Mouse (Mus musculus) hindbrain, embryonic 11.5 days (tissue): ENCODE data around the gene Tmod2. TPM values are rescaled to one million over a fixed set of nuclear protein-coding genes. Genes with fewer than 3 reads are reported as not detected.

Source experiments
- ATAC-seq: fragments of 200-750 bp; cut with Nextera tagmentation; 2 replicates; pipeline ENCODE4 v1.8.0; 2017; ENCODE audit warnings: mild to moderate bottlenecking, moderate TSS enrichment, moderate library complexity; ENCODE audit not compliant: low FRiP score
- DNase-seq: peaks from one replicate; pipeline ENCODE4 v3.0.0-alpha.2; 2015; ENCODE audit warnings: low spot score
- H3K27ac ChIP-seq: fragments of 300-500 bp; sonication (generic); 2 replicates; pipeline ENCODE4 v1.5.1; 2014; ENCODE audit warnings: mild to moderate bottlenecking, low read depth, low read length
- H3K27me3 ChIP-seq: fragments of 300-500 bp; sonication (generic); 2 replicates; pipeline ENCODE4 v1.6.1; 2014; ENCODE audit warnings: mild to moderate bottlenecking, low read length, moderate library complexity, mixed read lengths; ENCODE audit not compliant: control insufficient read depth, insufficient read depth
- H3K36me3 ChIP-seq: fragments of 300-500 bp; sonication (generic); 2 replicates; pipeline ENCODE4 v1.6.1; 2014; ENCODE audit warnings: mild to moderate bottlenecking, low read length, moderate library complexity, mixed read lengths; ENCODE audit not compliant: control insufficient read depth, insufficient read depth
- H3K4me1 ChIP-seq: fragments of 300-500 bp; sonication (generic); replicated peaks from 2 replicates; pipeline ENCODE4 v1.6.1; 2014; ENCODE audit warnings: low read length, mixed read lengths; ENCODE audit not compliant: control insufficient read depth, insufficient read depth
- H3K4me2 ChIP-seq: fragments of 300-500 bp; sonication (generic); replicated peaks from 2 replicates; pipeline ENCODE4 v1.6.1; 2014; ENCODE audit warnings: mild to moderate bottlenecking, low read depth, low read length
- H3K4me3 ChIP-seq: fragments of 300-500 bp; sonication (generic); 2 replicates; pipeline ENCODE4 v1.5.1; 2014; ENCODE audit warnings: low read depth, low read length
- H3K9ac ChIP-seq: fragments of 300-500 bp; sonication (generic); 2 replicates; pipeline ENCODE4 v1.6.1; 2014; ENCODE audit warnings: low read depth, low read length
- H3K9me3 ChIP-seq: fragments of 300-500 bp; sonication (generic); 2 replicates; pipeline ENCODE4 v1.6.1; 2016; ENCODE audit warnings: low read length; ENCODE audit not compliant: control insufficient read depth
- WGBS: fragments of 180-500 bp; shearing (Covaris S2); extraction: QIAGEN DNeasy Blood & Tissue Kit; methylation state at CpG from one replicate; pipeline ENCODE4 v1.1.7; 2014; 5-methylcytosine and 5-hydroxymethylcytosine counted together
- polyA plus RNA-seq: library from polyadenylated mRNA; unstranded; fragments of >200 nt; fragmentation: Nextera tagmentation; extraction: Ambion mirVana; gene quantifications from 2 replicates; pipeline ENCODE4 v1.2.1, GENCODE M21; 2014

Gene Tmod2
- polyA plus RNA-seq, 1 experiment from 2014 or later = 75.7 TPM

DNA sequence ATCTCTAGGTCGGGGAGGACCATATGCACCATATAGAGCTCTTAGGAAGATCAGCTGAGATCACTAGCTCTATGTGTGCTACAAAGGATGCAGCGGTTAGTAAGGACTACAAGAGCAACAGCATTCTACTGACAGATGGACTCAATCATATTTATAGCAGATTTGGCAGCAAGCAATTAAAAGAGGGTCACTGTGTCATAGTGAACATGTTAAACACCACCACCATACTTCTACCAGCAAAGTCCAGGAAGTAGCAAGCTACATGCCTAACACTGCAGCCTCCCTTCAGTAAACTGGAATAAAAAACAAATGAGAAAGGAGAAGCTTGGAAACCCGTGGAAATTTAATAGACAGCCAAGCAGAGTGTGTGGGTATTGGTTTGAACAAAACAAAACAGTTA is 5.4 kb upstream of the Tmod2 start:
- Histone ChIP-seq H3K9ac (no peak overlapping the region), H3K4me2 (no peak overlapping the region), H3K9me3 (no peaks in the 10 kb centered on the region), H3K27me3 (no peaks in the 10 kb centered on the region), H3K4me3 (no peak overlapping the region), H3K36me3 (no peaks in the 10 kb centered on the region), H3K27ac (no peak overlapping the region), H3K4me1 (no peaks in the 10 kb centered on the region)
- ATAC-seq = no peak
- WGBS = 75% methylated on average over 3 of the region's 3 CpGs
- no peak for DNase-seq

DNA sequence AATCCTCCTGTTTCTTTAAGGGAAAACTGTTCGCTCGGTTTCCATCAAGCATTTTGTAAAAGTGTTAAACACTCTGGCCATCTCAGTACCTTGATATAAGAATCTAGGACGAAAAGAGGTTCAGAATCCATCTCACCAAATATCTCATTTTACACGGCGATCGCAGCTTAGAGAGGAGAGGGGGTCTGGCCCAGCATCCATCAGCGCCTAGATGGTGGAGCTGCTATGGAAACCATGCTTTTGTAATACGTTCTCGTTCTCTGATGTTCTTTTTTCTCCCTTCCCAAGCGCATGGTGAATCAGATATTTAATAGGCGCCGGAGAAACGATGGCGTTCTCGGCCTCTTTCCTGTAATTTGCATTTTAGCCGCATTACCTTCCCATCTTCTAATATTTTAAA is 1.2 kb downstream of the Tmod2 start:
- H3K9me3 ChIP-seq = no peaks in the 10 kb centered on the region
- H3K27me3 ChIP-seq = no peaks in the 10 kb centered on the region
- WGBS = 15% methylated on average over 16 of the region's 16 CpGs
- peak overlapping the region; percentile 82 for H3K4me3 ChIP-seq
- peak overlapping the region; percentile 83 for H3K4me2 ChIP-seq
- DNase-seq (peak; percentile 42), ATAC-seq (no peak)
- H3K27ac ChIP-seq = peak overlapping the region; percentile 85
- H3K9ac ChIP-seq = peak overlapping the region; percentile 80
- no peaks in the 10 kb centered on the region for H3K36me3 ChIP-seq
- H3K4me1 ChIP-seq = no peaks in the 10 kb centered on the region

DNA sequence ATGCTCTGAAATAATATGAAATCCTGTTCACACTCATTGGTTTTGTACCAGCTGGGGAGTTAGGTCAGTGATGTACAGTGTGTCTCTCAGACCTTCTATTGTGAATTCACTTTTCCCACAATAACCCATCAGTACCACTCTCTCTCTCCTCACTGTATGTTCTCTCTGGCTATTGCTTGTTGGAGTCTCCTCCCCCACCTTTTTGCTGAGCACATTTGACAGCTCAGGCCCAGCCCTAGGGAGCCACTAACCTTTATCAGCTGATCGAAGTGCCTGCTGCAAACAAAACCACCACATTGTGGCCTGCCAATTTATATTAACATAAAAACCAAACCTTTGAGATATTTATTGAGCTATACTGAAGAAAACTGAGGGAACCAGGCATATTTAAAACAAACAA is 1.6 kb downstream of the Tmod2 start:
- Histone ChIP-seq H3K27ac (no peak overlapping the region), H3K9me3 (no peaks in the 10 kb centered on the region), H3K4me1 (no peaks in the 10 kb centered on the region), H3K4me3 (peak overlapping the region; percentile 82), H3K36me3 (0 out of 2 replicates have a peak, but pooled peaks cover 3% of the 10 kb centered on the region), H3K27me3 (no peaks in the 10 kb centered on the region), H3K9ac (0 out of 2 replicates have a peak overlapping the region, but pooled peaks have one; percentile 15), H3K4me2 (peak overlapping the region; percentile 83)
- ATAC-seq (0 out of 2 replicates have a peak, but pooled peaks have one; percentile 13), DNase-seq (peak; percentile 37)
- WGBS = 38% methylated on average over 1 of the region's 1 CpGs

DNA sequence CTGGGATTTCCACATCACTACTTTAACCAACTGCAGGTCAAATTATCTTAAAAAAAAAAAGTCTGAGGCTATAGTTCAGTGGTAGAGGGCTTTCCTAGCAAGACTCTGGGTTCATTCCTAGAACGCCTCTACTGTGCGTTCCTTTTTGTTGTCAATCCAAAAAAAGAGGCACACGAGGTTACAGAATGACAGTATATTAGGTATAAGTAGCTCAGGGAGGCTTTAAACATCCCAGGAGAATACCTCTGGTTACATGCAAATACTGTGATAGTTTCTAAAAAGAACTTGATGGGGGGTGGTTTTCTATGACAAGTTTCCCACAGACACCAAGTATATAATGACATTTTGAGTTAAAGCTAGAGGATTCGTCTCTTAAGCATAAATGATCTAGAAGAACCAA is 3.6 kb downstream of the Tmod2 start:
- Histone ChIP-seq H3K27ac (no peak overlapping the region), H3K9ac (no peak overlapping the region), H3K4me3 (no peak overlapping the region), H3K27me3 (no peaks in the 10 kb centered on the region), H3K4me1 (no peaks in the 10 kb centered on the region), H3K9me3 (no peaks in the 10 kb centered on the region), H3K4me2 (no peak overlapping the region), H3K36me3 (0 out of 2 replicates have a peak, but pooled peaks cover 5% of the 10 kb centered on the region)
- DNase-seq (no peak), ATAC-seq (no peak)
- 89% methylated on average over 4 of the region's 4 CpGs for WGBS

DNA sequence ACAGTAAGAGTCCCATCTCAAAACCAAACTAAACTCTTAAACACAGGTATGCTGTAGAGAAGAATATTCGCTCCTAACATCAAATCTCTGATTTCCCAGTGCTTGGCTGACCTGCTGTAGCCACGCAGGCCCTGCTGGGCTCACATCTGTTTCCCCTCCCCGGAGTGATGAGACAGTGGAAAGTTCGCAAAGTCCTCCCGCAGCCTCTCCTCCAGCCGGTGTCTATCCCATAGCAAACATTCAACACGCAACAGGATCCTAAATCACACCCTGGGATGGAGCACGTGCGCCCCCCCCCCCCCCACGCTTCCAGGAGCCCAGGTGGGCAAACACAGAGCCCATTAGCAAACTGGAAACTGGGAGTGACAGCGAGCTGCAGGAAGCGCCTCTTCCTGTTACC is 9.6 kb downstream of the Tmod2 start:
- Histone ChIP-seq H3K27me3 (no peaks in the 10 kb centered on the region), H3K27ac (no peak overlapping the region), H3K36me3 (0 out of 2 replicates have a peak, but pooled peaks cover 5% of the 10 kb centered on the region), H3K4me3 (no peak overlapping the region), H3K4me1 (peaks cover 3% of the 10 kb centered on the region; the same call in 1 of the 2 replicates), H3K9me3 (no peaks in the 10 kb centered on the region), H3K9ac (no peak overlapping the region), H3K4me2 (no peak overlapping the region)
- 58% methylated on average over 12 of the region's 12 CpGs for WGBS
- no peak for ATAC-seq
- no peak for DNase-seq

DNA sequence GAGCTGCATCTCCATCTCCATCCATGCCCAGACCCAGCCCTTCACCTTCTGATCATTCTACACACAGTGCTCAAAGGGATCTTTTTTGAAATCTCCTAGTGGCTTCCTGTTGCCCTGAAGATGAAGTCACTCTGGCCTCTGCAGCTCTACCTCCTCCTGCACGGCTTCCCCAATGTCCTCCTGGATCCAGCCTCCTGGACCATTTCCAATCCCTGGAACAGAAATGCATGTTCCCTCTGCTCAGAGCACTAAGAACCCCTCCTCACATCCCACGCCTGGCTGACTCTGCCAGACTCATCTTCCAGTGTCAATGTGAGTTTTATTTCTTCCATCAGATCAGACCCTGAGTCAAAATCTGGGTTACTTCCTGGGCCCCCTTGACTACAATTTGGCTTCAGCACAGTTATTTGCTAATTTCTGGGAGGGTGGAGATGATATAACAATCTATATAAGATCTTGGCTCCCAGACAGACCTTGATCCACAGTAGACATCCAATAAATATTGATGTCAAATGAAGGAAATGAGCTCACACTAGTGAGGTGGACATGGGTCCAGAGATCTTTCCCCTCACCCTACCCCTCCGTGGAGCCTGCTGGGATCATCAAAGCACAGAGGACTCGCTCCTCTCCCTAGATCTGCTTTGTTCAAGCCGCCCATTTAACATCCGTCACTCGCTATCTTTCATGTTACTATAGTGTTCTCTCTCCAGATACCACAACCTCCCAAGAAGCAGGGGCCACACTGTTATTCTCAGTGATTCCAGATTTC is 10.8 kb downstream of the Tmod2 start:
- Histone ChIP-seq H3K27ac (no peak overlapping the region), H3K4me2 (no peak overlapping the region), H3K4me3 (no peak overlapping the region), H3K9ac (no peak overlapping the region), H3K36me3 (0 out of 2 replicates have a peak, but pooled peaks cover 5% of the 10 kb centered on the region), H3K9me3 (no peaks in the 10 kb centered on the region), H3K27me3 (no peaks in the 10 kb centered on the region), H3K4me1 (peaks cover 3% of the 10 kb centered on the region; the same call in 1 of the 2 replicates)
- no peak for DNase-seq
- WGBS = 79% methylated on average over 7 of the region's 7 CpGs
- ATAC-seq = no peak

DNA sequence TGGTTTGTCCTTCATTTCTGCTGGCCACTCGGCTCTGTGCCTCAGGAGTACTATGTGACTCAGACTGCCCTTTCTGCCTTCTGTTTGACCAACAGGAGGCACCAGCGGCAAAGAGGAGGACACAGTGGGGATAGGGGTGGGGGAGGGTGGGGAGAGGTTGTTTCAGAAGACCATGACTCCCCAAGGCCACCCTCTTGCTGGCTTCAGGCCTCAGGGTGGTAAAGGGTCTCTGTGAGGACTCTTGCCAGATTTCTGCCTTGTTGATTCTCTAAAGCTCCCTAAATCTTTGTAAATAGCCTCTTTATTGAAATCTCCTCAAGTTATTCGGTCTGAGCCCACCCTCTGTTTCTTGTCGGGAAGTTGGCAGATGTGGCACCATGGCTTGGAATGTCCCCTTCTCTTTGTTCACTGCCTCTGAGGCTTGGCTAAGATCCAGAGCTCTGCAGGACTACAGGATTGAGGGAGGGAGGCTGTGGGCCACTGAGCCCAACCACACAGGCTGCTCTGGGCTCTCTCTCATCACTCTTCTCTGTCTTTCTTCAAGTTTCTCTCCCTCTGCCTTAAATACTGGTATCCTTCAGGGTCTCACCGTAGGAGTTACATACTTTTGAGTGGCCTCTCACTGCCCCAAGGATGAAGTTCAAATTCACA is 11.8 kb downstream of the Tmod2 start:
- H3K9ac ChIP-seq = no peak overlapping the region
- peak; percentile 71 for ATAC-seq
- H3K4me2 ChIP-seq = no peak overlapping the region
- no peak overlapping the region for H3K27ac ChIP-seq
- H3K27me3 ChIP-seq = no peaks in the 10 kb centered on the region
- peaks cover 3% of the 10 kb centered on the region; the same call in 1 of the 2 replicates for H3K4me1 ChIP-seq
- WGBS = 42% methylated on average over 5 of the region's 5 CpGs
- H3K4me3 ChIP-seq = no peak overlapping the region
- 0 out of 2 replicates have a peak, but pooled peaks cover under 1% of the 10 kb centered on the region for H3K36me3 ChIP-seq
- DNase-seq = peak; percentile 20
- H3K9me3 ChIP-seq = no peaks in the 10 kb centered on the region

DNA sequence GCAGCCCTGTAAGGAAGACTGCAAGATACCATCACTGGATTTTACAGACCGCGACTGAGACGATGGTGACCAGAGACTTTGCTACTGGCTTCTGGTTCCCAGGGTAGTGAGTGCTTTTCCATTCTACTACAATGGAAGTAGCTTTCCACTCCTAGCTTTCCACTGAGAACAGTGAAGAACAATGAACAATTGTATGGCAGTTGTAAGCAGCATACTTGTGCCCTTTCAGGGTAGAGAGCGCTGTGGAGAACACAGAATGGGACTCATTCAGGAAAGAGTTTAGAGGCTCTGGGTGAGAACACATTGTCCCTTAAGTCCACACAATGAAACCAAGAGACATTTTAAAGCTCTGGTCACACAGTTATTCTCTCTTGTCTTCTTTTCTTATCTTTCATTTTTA is 13.5 kb downstream of the Tmod2 start:
- Histone ChIP-seq H3K36me3 (no peaks in the 10 kb centered on the region), H3K4me3 (no peak overlapping the region), H3K27ac (no peak overlapping the region), H3K4me2 (no peak overlapping the region), H3K4me1 (peaks cover 3% of the 10 kb centered on the region; the same call in 1 of the 2 replicates), H3K27me3 (no peaks in the 10 kb centered on the region), H3K9me3 (no peaks in the 10 kb centered on the region), H3K9ac (no peak overlapping the region)
- ATAC-seq (no peak), DNase-seq (no peak)
- WGBS = 72% methylated on average over 4 of the region's 4 CpGs
